10 mouse cellular contexts compared by ENCODE assay signal in genomic region chr4:94900744-94901143, GRCm38 (mm10). TPM values are rescaled to one million over a fixed set of nuclear protein-coding genes. Genes with fewer than 3 reads are reported as not detected.
DNase-seq lines count a peak whose midpoint lies in the region; ATAC-seq and TF ChIP-seq lines count a peak whose summit lies in the region.
"Had no signal": no experiment of that assay in that cellular context is flagged by ENCODE, and none has a peak within 500 bp of the region (broad histone marks: within the 10 kb centered on the region; RNA-seq: fewer than 3 reads in every experiment).

No protein-coding gene starts in this region.

- no peak overlapping the region for H3K4me3 ChIP-seq in lung, adult 2 months (replicated peaks; ENCODE audit: extremely low read depth, low read depth, low read length)
- H3K4me3 ChIP-seq: embryonic facial prominence, embryonic 15.5 days; neural tube, embryonic 12.5 days had no signal

- peak; percentile 15; the same call in 1 of the 2 replicates for TF ChIP-seq CTCF in lung, adult 2 months (IDR thresholded peaks at IDR 0.05; ENCODE audit: insufficient read depth, low read length)

- 11% methylated on average over 2 of the region's 2 CpGs for WGBS in lung, adult 2 months

- DNase-seq in CD4-positive, CD25-positive, alpha-beta regulatory T cell, adult 2 months (ENCODE audit: low read depth, low spot score): peak; percentile 10
- DNase-seq in kidney, adult 8-10 months: peak; percentile 6 to 7
- no peak for DNase-seq in kidney, adult 18-20 months
- peak; percentile 67 for DNase-seq in adipocyte (ENCODE audit: low spot score)
- DNase-seq in lung, adult 2 months: no peak
- no peak for DNase-seq in gastrocnemius, postnatal 4 days (ENCODE audit: low spot score in 2 of 2)
- DNase-seq in cerebellum, postnatal 4 days (ENCODE audit: low spot score in 2 of 2): no peak

- TF ChIP-seq POLR2A in lung, adult 2 months (IDR thresholded peaks at IDR 0.05; ENCODE audit: borderline replicate concordance, extremely low read depth, low read depth, low read length): no peak

- peaks cover 4% of the 10 kb centered on the region; the same call in 1 of the 2 replicates for H3K4me1 ChIP-seq in lung, adult 2 months (ENCODE audit: control insufficient read depth, insufficient read depth, low read length)
- H3K4me1 ChIP-seq: embryonic facial prominence, embryonic 15.5 days; neural tube, embryonic 12.5 days had no signal

- ATAC-seq in CD4-positive, CD25-positive, alpha-beta regulatory T cell, adult 4 months: no peak

RNA-seq across cellular contexts. Expression of gene Eqtn, which starts 27.9 kb away (rescaled TPM):
- polyA plus RNA-seq in CD4-positive, CD25-positive, alpha-beta regulatory T cell, adult 4 months (2017; shearing (Covaris generic)): under 1 TPM; 0.60 to 0.65 TPM
- polyA plus RNA-seq in lung, adult 2 months (2012; rRNA removed): not detected in 2 replicates
- total RNA-seq in gastrocnemius, postnatal 4 days (2021): 1 to 10 TPM in 1 of 2 experiments, under 1 TPM in 1; 0.62 to 1.1 TPM
- polyA plus RNA-seq: embryonic facial prominence, embryonic 15.5 days had no signal

Comparison
In these comparisons a context has a peak if more than half of its experiments do, and no peak if none do; other contexts are left out.
1. DNase-seq: peak in CD4-positive, CD25-positive, alpha-beta regulatory T cell, adult 2 months (single experiment), kidney, adult 8-10 months (2 of 2) and adipocyte (single experiment); none in kidney, adult 18-20 months (single experiment), lung, adult 2 months (single experiment), gastrocnemius, postnatal 4 days (0 of 2) and cerebellum, postnatal 4 days (0 of 2).